Mouse (Mus musculus) thymus, postnatal 36 days (tissue): Measurements from ENCODE around the gene Khdc1c.
"Not testable (repeated sequence)": the region's sequence is repeated elsewhere in the genome, so short reads cannot be mapped to it uniquely, and the experiment has no call there.

Experiments used
- DNase-seq, 2 experiments: peaks; one replicate each; pipeline ENCODE4 v3.0.0; 2022; ENCODE audit warnings: mixed read lengths in 2 of 2

Khdc1c gene

GRCm38 (mm10) chr1:21368031-21368430, at the start of gene Khdc1c:
Gene Khdc1c (plus strand): TSS chr1:21368331.
- DNase-seq = not testable (repeated sequence)

GRCm38 (mm10) chr1:21320271-21320670, 47.9 kb upstream of the Khdc1c start:
- not testable (repeated sequence) for DNase-seq

GRCm38 (mm10) chr1:21321656-21322055, 46.5 kb upstream of the Khdc1c start:
- no peak for DNase-seq

GRCm38 (mm10) chr1:21323996-21324574, 44.0 kb upstream of the Khdc1c start:
- DNase-seq = no peak

- DNase-seq = no peak
Measured at GRCm38 (mm10) chr1:21324633-21325032, 43.5 kb upstream of the Khdc1c start.

GRCm38 (mm10) chr1:21326733-21327132, 41.4 kb upstream of the Khdc1c start:
- no peak for DNase-seq

- DNase-seq = not testable (repeated sequence)
Measured at GRCm38 (mm10) chr1:21331161-21331560, 37.0 kb upstream of the Khdc1c start.

- DNase-seq = peak; percentile 43 to 61
Measured at GRCm38 (mm10) chr1:21333222-21333973, 34.7 kb upstream of the Khdc1c start.

GRCm38 (mm10) chr1:21335836-21336235, 32.3 kb upstream of the Khdc1c start:
- DNase-seq = no peak

GRCm38 (mm10) chr1:21340745-21341144, 27.4 kb upstream of the Khdc1c start:
- DNase-seq = no peak

GRCm38 (mm10) chr1:21344253-21344652, 23.9 kb upstream of the Khdc1c start:
- DNase-seq = peak; percentile 32 to 40

- DNase-seq = not testable (repeated sequence)
Measured at GRCm38 (mm10) chr1:21344752-21345151, 23.4 kb upstream of the Khdc1c start.

GRCm38 (mm10) chr1:21349341-21349740, 18.8 kb upstream of the Khdc1c start, which contains the start of gene Khdc1a:
Gene Khdc1a (plus strand): TSS chr1:21349641.
- DNase-seq = no peak

GRCm38 (mm10) chr1:21383256-21383655, 15.1 kb downstream of the Khdc1c start, which contains the start of gene Khdc1b:
Gene Khdc1b (plus strand): TSS chr1:21383556.
- DNase-seq = no peak

- no peak for DNase-seq
Measured at GRCm38 (mm10) chr1:21391138-21391671, 23.1 kb downstream of the Khdc1c start.

- DNase-seq = no peak
Measured at GRCm38 (mm10) chr1:21402804-21403203, 34.7 kb downstream of the Khdc1c start.

GRCm38 (mm10) chr1:21407266-21407665, 39.1 kb downstream of the Khdc1c start:
- no peak for DNase-seq

- DNase-seq = no peak
Measured at GRCm38 (mm10) chr1:21411331-21412196, 43.4 kb downstream of the Khdc1c start.

- DNase-seq = no peak
Measured at GRCm38 (mm10) chr1:21412197-21412555, 44.0 kb downstream of the Khdc1c start.

- DNase-seq = peak; percentile 16
Measured at GRCm38 (mm10) chr1:21419370-21419769, 51.2 kb downstream of the Khdc1c start.
